Mouse (Mus musculus): Measurements from ENCODE around the gene Fam81a.
A peak's percentile ranks its signal among the peaks of the same experiment; 100 is the strongest.

Fam81a gene

GRCm38 (mm10) chr9:70142460-70142859 lies at the start of gene Fam81a:
Fam81a (minus strand) TSS chr9:70142560.
- no peak for DNase-seq (ENCODE audit: low spot score in 2 of 2)

DNA sequence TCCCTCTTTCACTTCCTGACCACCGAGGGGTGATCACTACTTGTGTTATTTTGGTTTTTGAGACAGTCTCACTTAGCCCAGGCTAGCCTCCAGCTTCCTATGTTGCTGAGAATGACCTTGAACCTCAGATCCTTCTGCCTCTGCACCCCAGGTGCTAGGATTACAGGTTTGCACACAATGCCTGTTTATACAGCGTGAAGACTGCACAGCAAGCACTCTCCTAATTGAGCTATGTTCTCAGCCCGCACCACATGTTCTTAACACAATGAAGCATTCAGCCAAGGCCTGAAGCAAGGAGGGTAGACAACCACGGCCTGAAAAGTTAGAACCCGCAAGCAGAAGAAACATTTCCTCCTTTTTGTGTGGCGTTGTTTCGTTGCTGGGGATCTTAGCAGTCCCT lies 40.3 kb upstream of the Fam81a start:
- DNase-seq (ENCODE audit: low spot score in 2 of 2): no peak

DNA sequence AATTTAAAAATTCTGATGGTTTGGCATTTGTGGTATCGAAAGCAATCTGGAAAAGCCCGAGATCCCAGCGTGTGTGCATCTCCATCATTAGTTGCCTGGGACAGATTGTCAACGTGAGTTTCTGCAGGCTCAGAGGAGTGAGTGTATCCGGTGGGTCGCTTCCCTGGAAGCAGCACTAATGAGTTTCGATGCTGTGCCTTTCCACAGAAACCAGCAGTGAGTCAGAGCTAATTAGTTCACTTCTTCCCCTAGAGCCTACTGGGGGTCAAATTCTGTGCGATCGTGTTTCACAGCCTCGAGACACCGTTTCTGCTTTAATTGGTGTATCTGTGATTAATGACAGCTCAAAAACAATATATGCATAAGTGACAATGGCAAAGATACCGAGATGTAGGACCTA lies 39.4 kb upstream of the Fam81a start:
- DNase-seq (ENCODE audit: low spot score in 2 of 2): no peak

DNA sequence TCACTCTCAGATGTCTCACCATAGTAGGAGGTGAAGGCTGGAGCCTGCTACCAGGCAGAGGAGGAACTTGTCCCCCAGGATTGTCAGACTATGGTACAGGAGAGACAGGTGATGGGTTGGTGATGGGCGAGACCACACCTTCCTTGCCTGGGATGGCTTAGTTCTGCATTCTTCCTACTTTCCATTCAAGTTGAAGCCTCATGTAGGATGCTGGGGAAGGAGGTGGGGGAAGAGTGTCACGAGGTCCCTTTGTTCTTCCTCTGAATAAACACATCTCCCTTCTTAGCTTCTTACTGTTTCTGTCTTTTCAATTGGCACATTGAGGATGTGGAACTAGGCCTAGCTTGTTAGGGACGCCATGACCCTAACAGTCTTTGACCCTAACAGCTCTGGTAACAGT lies 33.9 kb upstream of the Fam81a start:
- DNase-seq (ENCODE audit: low spot score in 2 of 2): no peak

GRCm38 (mm10) chr9:70174896-70175295 lies 32.5 kb upstream of the Fam81a start:
- DNase-seq (ENCODE audit: low spot score in 2 of 2): no peak

DNA sequence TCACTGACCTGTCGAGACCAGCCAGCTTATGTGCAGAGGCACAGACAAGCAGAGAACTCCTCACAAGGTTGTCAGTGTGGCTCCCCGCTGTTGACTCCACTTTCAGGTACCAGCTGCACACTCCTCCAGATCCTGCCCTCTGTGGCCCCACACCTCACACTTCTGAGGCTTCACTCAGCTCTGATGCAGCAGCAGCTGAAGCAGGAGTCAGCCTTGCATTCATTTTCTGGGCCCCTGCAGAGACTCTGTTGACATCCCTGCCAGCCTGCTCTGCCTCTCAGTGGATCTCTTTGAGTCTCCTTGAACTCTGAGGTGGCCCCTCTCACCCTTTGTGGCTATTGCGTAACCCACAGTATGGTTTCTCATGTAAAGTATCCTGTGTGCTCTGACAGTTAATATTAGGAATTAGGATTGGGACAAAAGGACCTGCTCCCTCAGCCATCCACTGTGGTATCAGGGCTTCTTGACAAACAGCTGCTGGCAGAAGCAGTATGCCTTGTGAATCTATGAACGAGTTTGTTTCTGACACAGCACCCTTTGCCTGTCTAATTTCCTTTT lies 32.0 kb upstream of the Fam81a start:
- DNase-seq (ENCODE audit: low spot score in 2 of 2): no peak

GRCm38 (mm10) chr9:70168973-70169372 lies 26.6 kb upstream of the Fam81a start:
- no peak for DNase-seq (ENCODE audit: low spot score in 2 of 2)

DNA sequence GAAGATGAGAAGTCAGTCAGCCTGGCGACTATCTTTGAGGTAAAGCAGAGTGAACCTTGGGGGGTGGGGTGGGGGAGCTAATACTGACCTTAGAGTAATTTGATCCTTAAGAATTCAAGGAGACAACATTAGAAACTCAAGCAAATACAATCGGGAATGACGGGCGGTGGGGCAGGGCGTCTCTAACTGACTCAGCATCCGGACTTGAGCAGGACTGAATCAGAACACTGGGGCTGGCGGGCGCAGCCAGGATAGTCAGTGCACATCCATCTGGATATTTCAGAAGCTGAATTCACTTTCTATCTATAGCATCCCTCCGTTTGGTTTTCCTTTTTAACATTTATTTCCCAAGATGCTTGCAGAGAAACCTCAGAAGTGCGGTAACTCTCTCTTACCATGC lies 17.7 kb upstream of the Fam81a start:
- peak in 1 of 2 experiments; percentile 32 for DNase-seq (ENCODE audit: low spot score in 2 of 2)

DNA sequence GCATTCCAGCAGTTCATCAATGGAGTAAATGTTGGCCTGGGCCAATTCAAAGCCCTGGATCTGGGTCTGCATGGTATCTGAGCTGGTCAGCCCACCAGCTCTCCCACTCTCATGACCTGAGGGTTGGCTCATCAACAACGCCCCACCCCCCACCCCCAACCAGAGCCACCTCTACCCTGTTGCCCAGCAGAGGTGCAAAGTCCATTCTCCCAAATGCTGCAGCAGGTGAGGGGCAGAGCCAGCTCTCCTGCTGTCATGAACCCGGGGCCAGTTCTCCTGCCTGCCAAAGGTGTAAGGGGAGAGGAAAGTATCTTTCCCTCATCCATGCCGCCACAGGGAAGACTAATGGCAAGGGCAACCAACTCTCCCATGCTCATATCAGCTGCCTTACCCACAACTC lies 5.3 kb upstream of the Fam81a start:
- DNase-seq (ENCODE audit: low spot score in 2 of 2): no peak

- no peak for DNase-seq (ENCODE audit: low spot score in 2 of 2)
These were observed 3.1 kb upstream of the Fam81a start for GRCm38 (mm10) chr9:70145426-70145825.

- no peak for DNase-seq (ENCODE audit: low spot score in 2 of 2)
These were observed 966 bp upstream of the Fam81a start for GRCm38 (mm10) chr9:70143326-70143725.

DNA sequence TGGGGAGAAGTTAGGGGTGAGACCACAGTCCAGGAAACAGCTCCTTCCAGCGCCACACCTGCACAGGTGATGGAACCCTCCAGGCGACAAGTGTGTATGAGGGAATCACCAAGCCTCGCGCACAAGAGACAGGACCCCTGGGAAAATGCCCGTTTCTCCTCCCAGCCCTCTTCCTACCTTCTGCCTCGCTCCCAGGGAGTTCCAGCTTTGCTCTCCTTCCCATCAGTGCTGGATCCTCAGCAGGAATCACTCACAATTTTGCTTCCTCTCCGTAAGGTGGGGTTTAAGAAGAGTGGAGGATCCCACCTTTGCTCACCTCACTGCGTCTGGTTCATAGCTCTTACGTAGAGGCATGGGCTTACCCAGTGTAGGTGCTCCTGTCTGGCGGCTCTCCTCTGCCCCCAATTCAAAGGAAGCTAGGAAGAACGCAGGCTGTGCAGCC lies 454 bp downstream of the Fam81a start:
- DNase-seq (ENCODE audit: low spot score in 2 of 2): peak in 1 of 2 experiments; percentile 33

DNA sequence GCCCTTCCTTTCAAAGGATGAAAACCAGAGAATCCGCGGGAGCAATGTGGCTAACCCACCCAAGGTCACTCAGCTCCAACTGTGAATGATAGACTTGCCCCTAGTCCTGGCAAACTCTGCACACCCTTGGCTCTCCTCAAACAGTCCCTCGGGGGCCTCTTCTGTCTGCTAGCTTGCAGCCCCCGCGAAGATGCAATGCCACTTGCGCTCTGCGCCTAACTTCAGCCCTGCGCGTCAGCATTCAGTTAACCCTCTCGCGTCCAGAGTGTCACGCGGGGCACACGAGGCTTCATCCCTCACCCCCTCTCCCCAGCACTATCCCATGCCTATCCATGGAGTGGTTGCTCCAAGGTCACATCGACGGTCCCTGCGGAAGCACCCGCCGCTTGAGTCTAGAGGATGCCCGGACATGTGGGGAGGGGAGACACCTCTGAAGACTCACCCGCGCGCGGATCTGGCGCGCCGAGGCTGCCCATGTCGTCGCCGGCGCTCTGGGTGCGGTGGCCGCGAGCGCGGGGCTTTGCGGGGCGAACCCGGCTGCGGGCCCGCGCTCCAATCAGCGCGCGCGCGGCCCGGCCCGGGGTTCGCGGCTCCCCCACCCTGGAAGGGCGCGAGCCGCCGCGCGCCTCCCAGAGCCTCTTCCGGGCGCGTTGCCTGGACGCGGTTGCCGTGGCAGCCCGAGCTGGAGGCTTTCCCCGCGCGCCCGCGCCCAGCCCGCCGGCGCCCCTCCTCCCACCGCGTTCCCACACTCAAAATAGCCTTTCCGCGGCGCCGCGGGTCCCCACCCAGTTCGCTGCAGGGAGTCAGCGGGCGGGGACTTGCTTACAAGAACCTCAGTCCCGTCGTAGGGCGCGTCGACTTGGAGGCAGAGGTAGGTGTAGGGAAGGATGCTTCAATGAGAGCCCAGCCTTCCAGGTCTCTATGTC lies 1.2 kb downstream of the Fam81a start:
- peak; percentile 82 to 88 for DNase-seq (ENCODE audit: low spot score in 2 of 2)

DNA sequence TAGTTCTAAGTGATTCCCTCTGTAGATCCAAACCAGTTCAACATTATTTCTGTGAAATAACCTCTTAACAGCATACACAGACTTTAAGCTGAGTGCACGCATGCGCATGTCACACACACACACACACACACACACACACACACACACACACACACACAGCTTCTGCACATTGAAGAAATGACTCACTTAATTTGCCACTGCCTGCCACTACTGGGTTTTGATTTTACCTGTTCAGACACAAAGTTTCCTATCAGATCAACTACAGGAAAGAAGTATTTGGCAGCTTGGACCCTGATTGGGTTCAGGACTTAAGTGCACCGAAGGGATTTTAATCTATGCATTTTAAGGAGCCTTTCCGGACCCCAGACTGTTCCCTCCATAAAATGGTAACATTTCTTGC lies 2.0 kb downstream of the Fam81a start:
- no peak for DNase-seq (ENCODE audit: low spot score in 2 of 2)

DNA sequence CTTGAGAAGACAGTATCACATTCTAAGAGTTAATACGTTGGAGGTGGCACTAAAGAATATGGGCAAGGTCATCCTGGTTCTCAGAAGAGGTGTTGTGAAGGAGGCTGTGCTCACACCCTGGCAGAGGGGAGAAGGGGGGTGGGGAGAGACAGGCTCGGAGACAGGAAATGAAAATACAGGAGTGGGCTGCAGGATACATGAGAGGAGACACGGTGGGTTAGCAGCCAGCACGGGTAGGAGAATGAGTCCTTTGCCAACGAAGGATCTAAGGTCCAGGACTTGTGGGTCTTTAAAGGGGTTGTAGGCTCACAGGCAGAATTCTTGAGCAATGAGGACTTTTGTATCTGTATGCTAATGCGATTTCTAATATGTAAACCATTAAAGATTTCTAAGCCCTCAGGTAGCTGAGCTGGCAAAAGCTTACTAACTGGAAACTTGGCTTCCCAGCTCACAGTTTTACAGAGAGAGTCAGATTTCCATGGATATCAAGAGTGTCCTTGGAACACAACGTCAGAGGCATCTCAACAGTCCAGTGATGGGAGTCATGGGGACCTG lies 3.0 kb downstream of the Fam81a start:
- DNase-seq (ENCODE audit: low spot score in 2 of 2): no peak

GRCm38 (mm10) chr9:70138511-70138910 lies 3.8 kb downstream of the Fam81a start:
- no peak for DNase-seq (ENCODE audit: low spot score in 2 of 2)

- DNase-seq (ENCODE audit: low spot score in 2 of 2): no peak
These were observed 4.4 kb downstream of the Fam81a start for GRCm38 (mm10) chr9:70137991-70138390.

DNA sequence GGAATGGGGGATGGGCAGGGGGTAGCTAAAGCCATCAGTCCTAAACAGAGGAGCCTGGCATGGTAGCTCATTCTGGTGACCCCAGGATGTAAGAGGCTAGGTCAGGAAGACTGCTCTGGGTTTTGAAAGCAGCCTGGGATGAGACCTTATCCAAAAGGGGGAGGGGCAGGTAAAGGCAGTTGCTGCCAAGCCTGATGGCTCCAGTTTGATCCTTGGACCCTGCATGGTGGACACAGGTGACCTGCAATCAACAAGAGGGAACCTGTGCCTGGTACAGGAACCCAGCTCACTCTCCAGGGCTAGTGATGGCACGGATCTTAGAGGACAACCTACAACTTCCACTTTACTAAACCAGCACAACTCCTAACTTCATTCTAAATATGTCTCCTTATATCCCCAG lies 7.2 kb downstream of the Fam81a start:
- no peak for DNase-seq (ENCODE audit: low spot score in 2 of 2)

DNA sequence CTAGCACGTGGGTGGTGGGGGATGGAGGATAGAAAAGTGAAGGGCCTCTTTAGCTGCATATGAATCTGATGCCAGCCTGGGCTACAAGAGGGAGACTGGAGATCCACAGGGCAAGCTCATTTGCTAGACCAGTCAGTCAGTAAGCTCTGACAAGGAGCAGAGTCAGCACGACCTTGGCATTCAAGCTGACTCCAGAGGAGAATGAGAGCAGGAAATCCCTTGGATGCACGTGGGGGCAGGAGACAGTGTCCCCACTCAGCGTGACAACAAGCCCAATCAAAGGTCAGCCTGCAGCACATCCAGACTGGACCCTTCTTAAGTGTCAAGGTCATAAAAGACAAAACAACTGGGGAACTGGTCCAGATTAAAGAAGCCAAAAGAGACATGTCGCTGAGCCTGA lies 7.6 kb downstream of the Fam81a start:
- no peak for DNase-seq (ENCODE audit: low spot score in 2 of 2)

GRCm38 (mm10) chr9:70134215-70134614 lies 8.1 kb downstream of the Fam81a start:
- DNase-seq (ENCODE audit: low spot score in 2 of 2): no peak

DNA sequence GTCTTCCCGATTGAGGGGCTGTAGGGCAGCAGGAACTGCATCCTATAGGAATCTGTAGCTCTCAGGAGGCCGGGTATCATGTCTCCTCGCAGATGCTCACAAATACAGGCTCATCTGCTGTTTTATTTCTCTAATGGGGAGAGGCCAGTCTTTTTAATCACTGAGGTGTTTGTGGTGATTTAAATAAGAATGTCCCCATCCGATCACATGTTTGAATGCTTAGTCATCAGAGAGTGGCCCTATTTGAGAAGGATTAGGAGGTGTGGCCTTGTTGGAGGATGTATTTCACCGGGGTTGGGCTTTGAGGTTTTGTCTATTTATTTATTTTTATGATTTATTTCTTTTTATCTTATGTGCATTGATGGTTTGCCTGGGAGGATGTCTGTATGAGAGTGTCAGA lies 11.6 kb downstream of the Fam81a start:
- DNase-seq (ENCODE audit: low spot score in 2 of 2): no peak

GRCm38 (mm10) chr9:70111869-70112286 lies 30.5 kb downstream of the Fam81a start:
- DNase-seq (ENCODE audit: low spot score in 2 of 2): no peak

- no peak for DNase-seq (ENCODE audit: low spot score in 2 of 2)
These were observed 31.5 kb downstream of the Fam81a start for GRCm38 (mm10) chr9:70110871-70111270.

Data from frontal cortex, postnatal 10 days (tissue).